Mouse (Mus musculus) cerebellum, adult 8-10 months (tissue): ENCODE data around the gene Lrrc58.

Experiments
- DNase-seq: peaks from one replicate; pipeline ENCODE4 v3.0.0; 2022

The Lrrc58 gene

GRCm38 (mm10) chr16:37867791-37868505 is at the start of gene Lrrc58:
Gene Lrrc58, plus strand, starts transcription at chr16:37868389.
- DNase-seq, result peak; percentile 86

GRCm38 (mm10) chr16:37823949-37824348 is 44.2 kb upstream of the Lrrc58 start:
- DNase-seq, result peak; percentile 57

- DNase-seq, result no peak
These were observed 43.2 kb upstream of the Lrrc58 start for GRCm38 (mm10) chr16:37824778-37825505.

GRCm38 (mm10) chr16:37826286-37826685 is 41.9 kb upstream of the Lrrc58 start:
- no peak for DNase-seq

GRCm38 (mm10) chr16:37831041-37831440 is 37.1 kb upstream of the Lrrc58 start:
- no peak for DNase-seq

GRCm38 (mm10) chr16:37837571-37837970 is 30.6 kb upstream of the Lrrc58 start:
- DNase-seq, result no peak

GRCm38 (mm10) chr16:37842439-37842838 is 25.8 kb upstream of the Lrrc58 start:
- DNase-seq, result no peak

- DNase-seq, result no peak
These were observed 24.4 kb upstream of the Lrrc58 start for GRCm38 (mm10) chr16:37843740-37844139.

GRCm38 (mm10) chr16:37845202-37845925 is 22.8 kb upstream of the Lrrc58 start:
- no peak for DNase-seq

- DNase-seq, result no peak
These were observed 21.1 kb upstream of the Lrrc58 start for GRCm38 (mm10) chr16:37847081-37847480.

GRCm38 (mm10) chr16:37851366-37851765 is 16.8 kb upstream of the Lrrc58 start:
- DNase-seq, result no peak

- no peak for DNase-seq
These were observed 14.9 kb upstream of the Lrrc58 start for GRCm38 (mm10) chr16:37853279-37853678.

GRCm38 (mm10) chr16:37854054-37854453 is 14.1 kb upstream of the Lrrc58 start:
- no peak for DNase-seq

GRCm38 (mm10) chr16:37854593-37854992 is 13.6 kb upstream of the Lrrc58 start:
- DNase-seq, result no peak

GRCm38 (mm10) chr16:37855583-37855982 is 12.6 kb upstream of the Lrrc58 start:
- no peak for DNase-seq

GRCm38 (mm10) chr16:37856327-37856726 is 11.9 kb upstream of the Lrrc58 start:
- no peak for DNase-seq

GRCm38 (mm10) chr16:37857495-37857894 is 10.7 kb upstream of the Lrrc58 start:
- no peak for DNase-seq

- DNase-seq, result no peak
These were observed 8.0 kb upstream of the Lrrc58 start for GRCm38 (mm10) chr16:37860213-37860612.

GRCm38 (mm10) chr16:37861029-37861428 is 7.2 kb upstream of the Lrrc58 start, which contains the start of gene Gm36028:
Gene Gm36028, minus strand, starts transcription at chr16:37861146.
- DNase-seq, result no peak

GRCm38 (mm10) chr16:37863876-37864275 is 4.3 kb upstream of the Lrrc58 start:
- DNase-seq, result no peak

- DNase-seq, result no peak
These were observed 2.3 kb upstream of the Lrrc58 start for GRCm38 (mm10) chr16:37865841-37866240.

GRCm38 (mm10) chr16:37868506-37869469 is 599 bp downstream of the Lrrc58 start:
- DNase-seq, result peak; percentile 27
